Mouse (Mus musculus) monocyte, adult 2 months (primary cell): ENCODE measurements around the gene Hhex.

Source experiments
- DNase-seq, 2 experiments: peaks; one replicate each; pipeline ENCODE4 v3.0.0; 2022; ENCODE audit warnings: low spot score in 2 of 2, low read depth in 1 of 2

Gene Hhex

DNA sequence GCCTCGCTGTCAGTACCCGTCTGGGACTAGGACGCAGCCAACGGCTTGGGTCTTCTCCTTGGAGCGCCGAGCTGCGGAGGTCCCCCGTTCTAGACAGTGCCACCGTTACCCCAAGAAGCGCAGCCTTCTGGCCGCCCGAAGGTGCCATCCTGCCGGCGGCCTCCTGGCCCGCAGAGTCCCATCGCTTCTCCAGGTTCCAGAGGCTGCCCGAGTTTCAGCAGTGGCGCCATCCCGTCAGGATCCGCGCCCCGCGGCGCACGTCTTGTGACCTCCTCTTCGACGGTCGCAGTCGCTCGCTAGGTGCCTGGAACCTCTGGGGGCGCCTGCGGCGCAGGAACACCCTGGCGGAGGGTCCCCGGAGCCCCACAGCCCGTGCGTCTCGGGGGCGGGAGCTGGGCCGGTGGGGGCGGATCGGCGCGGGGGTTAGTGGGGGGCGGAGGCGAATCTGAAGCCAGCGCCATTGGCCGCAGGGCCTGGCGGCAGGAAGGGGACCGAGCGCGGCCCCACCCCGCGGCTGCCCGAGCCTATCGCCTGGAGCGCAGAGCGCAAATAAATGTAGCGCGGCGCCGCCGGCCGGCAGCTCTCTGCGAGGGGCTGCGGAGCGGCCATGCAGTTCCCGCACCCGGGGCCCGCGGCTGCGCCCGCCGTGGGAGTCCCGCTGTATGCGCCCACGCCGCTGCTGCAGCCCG is at the start of gene Hhex:
Gene Hhex, plus strand, starts transcription at position 548 of the 689 bp plus-strand sequence.
- DNase-seq: peak in 1 of 2 experiments; percentile 67

DNA sequence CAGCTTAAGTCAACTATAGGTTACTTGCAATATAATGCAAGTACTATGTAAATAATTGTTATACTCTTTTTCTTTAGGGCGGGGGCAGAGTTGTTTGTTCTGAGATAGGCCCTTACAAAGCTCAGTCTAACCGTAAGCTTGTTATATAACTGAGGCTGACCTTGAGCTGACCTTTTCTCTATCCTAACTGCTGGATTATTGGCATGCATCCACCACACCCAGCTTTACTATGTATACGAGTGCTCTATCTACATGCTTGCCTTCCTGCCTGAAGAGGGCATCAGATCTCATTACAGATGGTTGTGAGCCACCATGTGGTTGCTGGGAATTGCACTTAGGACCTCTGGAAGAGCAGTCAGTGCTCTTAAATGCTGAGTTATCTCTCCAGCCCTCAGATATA is 48.5 kb upstream of the Hhex start:
- no peak for DNase-seq

DNA sequence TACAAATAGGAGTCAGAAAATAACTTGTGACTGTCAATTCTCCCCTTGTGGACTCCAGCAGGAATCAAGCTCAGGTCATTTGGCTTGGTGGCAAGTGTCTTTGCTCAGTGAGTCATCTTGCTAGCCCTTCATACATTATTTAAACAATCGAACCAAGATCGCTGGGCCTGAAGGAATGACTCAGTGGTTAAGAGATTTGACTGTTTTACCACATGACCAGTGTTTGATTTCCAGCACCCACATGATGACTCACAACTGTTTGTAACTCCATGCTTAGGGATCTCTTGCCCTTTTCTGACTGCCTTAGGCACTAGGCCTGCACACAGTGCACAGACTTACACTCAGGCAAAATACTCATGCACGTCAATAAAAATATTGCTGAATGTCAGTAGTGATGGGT is 42.7 kb upstream of the Hhex start:
- no peak for DNase-seq

DNA sequence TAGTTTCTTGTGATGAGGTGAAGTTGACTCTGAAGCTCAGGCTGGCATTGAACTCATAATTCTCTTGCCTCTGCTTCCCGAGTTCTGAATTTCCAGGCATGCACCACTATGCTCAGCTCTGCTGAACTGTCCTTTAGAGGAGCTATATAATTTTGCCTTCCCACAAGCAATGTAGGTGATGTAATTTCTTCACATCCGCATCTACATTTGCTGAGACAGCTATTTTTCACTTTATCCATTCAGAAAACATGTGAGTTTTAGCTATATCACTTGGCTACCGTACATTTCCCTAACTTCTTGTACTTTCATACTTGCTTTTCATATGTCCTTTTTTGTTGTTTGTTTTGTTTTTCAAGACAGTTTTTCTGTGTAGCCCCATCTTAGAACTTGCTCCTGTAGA is 38.3 kb upstream of the Hhex start:
- DNase-seq: no peak

DNA sequence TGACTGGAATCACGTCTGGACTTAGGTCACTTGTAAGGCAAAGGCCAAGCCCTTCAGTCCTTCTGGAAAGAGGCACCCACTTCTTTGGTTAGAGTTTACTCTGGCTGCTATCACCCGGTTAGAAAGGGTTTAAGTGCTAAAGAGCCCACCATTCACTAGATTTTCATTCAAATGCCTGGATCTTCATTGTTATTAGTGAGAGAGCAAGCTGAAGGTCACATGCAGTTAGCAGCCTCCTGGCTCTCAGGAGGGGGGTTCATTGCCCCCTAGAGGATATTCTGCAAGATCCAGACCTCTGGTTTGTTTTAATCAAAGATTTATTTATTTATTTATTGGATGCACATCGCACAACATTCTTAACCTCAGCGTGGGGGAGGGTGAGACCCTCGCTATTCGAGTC is 33.7 kb upstream of the Hhex start:
- DNase-seq: no peak

DNA sequence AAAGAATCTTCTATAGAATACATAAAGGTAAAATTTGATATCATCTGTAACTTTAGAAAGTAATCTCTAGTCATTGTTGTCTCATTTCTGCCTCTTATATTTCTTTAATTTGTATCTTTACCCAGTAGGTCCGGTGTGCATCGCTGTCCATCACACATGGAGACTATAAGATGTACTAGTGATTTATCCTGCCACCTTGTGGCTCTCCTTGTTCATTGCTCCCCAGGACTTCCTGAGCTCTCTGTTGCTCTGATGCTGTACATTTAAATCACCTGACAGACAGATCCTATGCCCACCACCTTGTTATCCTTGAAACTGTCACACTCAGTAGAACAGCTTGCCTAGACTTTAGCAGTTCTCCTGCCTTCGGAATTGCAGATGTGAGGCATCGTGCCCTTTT is 16.3 kb upstream of the Hhex start:
- DNase-seq: no peak

DNA sequence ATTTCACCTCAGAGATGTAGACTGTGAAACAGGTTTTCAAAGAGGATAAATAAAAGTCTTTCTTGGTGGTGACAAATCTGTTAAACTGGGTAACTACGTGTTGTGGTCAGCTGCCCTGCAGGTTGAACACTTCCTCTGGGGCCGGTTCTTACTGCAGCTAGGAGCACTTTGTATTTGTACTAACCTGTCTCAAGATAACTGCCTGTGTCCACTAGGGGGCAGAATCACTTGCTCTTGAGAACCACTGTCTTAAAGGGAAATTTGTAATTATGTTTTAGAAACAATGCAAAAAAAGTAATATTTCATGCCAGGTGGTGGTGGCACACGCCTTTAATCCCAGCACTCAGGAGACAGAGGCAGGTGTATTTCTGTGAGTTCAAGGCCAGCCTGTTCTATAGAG is 15.0 kb upstream of the Hhex start:
- peak in 1 of 2 experiments; percentile 37 for DNase-seq

DNA sequence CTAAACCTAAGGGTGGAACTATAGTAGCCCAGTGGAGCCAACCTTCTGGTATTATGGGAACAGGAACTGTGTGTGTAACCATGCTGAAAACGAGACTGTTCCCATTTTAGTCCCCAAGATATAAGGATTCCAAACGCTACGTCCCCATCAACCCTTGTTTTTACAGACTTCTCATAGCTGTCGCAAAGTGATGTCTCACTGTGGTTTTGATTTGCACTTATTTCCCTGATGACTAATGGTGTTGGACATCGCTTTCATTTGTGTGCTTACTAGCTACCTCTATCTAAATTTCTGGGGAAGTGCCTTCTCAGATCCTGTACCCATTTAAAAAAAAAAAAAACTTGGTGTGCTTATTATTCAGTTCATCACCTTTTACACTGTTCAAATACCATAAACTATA is 6.0 kb upstream of the Hhex start:
- no peak for DNase-seq

DNA sequence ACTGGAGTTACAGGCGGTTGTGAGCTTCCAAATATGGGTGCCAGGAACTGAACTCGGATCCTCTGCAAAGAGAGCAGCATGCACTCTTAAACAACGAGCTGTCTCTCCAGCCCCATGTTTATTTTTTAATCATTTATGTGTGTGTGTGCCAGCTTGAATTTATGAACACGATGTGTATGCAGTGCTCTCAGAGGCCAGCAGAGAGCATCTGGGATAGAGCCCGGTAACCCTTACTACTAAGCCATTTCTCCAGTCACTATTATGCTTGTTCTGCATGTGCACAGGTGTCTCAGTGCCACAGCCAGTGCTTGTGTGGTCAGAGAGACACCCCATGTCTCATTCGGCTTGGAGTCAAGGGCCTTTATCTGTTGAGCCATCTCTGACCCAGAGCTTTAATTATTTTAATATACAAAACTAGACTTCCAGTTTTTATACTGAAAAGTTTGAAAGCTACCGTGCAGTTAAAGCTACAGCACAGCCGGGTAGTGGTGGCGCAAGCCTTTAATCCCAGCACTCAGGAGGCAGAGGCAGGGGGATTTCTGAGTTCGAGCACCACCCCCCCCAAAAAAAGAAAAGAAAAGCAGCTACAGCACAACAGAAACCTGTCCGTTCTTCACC is 3.4 kb upstream of the Hhex start:
- no peak for DNase-seq

DNA sequence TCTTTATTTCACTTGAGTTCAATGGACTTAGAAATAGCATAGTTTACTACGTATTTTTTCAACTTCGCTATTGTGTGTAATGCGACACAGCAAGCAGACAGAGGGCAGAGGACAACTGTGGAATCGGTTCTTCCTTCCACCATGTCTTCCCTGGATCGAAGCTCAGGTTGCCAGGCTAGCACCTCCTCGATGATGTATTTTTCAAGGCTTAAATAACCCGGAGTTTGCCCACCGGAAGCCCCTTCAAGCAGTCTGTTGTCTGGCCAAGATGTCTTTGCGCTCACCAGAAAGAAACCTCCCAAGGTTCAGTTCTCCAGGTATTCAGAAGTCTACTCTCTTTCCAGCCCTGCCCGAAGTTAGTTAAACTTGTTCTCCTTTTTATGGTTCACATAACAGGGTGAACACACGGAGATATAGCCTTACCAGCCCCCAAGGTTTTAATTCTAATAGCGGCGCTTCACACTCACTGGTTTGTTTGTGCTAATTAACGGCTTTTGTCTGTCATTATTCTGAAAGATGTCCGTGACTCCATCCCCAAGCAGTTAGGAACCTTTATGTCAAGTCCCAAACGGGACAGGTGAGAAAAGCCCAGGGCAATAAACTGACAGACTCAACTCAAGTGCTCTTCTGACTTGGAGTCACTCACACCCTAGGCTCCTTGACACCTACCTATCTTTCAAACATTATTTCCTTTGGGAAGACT is 1.6 kb upstream of the Hhex start:
- DNase-seq: no peak

DNA sequence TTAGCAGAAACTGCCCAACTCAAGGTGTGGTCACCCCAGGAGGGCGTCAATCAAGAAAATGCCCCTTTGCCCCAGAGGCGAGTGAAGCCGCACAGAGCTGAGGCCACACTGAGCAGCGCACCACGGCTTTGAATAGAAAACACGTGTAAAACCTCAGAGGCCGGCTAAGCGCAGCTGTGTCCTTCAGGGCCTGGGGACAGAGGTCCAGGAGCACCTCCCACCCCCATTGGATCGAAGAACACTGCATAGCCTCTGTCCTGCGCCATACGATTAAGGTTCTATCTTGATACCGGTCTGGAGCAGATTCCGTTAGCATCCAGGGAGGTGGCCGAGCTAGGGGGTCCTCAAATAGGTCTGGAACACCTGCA is 731 bp upstream of the Hhex start:
- DNase-seq: peak in 1 of 2 experiments; percentile 7

DNA sequence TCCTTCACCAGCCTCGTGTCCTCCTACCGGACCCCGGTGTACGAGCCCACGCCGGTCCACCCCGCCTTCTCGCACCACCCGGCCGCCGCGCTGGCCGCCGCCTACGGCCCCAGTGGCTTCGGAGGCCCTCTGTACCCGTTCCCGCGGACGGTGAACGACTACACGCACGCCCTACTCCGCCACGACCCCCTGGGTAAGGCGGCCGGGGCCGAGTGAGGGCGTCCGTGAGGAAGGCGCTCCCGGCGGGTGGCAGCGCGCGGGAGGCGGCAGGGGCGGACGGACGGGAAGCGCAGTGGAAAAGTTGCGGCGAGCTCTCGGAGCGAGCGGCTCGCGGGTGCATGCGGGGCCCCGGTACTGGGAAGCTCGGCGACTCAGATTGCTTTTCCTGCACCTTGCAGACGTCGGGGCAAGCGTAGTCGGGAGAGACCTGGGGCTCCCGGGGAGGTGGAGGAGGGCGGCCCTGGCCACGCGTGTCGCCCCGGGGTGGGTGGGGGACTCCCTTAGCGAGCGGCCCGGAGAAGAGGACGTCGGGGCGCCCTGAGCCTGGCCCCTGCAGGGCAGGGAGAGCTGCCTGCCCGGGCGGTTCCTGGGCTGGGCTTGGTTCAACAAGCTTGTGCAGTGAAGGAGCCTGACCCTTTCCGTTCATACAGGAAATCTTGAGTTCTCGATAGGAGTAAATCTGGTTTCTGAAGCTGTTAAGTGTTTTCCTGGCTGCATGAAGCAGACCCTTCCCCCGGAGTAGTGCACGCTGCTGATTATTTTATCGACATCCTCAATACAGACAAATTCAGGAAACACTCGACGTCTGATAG is 637 bp downstream of the Hhex start:
- peak in 1 of 2 experiments; percentile 28 for DNase-seq

DNA sequence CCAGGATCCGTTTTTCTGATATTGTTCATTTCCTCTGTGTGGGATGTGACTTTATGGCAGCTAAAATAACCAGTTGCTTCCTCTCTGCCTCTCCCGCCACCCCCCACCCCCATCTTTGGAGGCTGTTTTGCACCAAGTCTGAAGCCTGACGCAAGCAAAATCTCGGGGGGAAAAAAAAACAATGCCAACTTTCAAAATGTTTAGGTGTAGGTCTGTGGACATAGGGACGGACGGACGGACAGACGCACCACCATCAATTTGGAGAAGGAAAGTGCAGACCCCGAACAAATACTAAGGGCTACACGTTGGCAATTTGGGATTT is 1.2 kb downstream of the Hhex start:
- DNase-seq: no peak

DNA sequence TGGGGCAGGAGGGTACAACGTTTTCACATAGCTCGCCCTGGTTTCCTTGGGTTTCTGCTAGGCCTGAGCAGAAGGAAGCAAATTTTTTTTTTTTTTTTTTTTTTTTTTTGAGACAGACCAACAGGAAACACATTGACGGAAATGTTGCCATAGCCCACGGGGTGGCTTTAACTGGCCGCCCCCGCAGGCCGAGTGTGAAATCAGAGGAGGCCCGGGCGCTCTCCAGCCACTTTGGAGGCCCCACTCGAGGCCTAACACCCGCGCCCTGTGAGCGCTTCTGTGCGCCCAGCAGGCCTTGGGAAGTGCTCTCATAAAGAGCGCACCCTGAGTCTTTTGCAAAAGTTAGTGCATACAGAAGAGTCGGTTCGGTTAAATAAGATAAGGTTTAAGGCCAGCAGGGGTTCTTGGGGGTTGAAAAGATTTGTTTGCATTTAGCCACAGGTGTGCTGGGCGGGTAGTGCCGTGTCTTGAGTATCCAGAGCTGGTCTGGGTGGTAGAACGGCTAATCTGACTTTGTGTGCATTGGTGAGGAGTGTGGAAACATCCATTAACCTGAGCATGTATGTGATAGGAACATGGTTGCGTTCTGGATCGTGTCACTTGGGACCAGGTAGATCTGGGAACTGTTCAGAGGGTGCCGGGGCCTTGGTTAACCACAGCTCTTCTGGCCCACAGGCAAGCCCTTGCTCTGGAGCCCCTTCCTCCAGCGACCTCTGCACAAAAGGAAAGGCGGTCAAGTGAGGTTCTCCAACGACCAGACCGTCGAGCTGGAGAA is 2.1 kb downstream of the Hhex start:
- peak in 1 of 2 experiments; percentile 26 for DNase-seq

DNA sequence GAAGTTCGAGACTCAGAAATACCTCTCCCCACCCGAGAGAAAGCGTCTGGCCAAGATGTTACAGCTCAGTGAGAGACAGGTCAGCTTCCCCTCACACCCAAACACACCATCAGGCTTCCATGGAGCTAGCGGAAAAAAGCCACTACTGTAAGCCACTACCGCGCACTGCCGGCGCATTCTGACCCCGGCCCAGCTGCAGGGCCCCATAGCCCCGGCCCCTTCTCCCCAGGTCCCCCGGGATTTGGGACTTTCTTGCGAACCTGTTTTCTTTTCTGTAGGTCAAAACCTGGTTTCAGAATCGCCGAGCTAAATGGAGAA is 2.6 kb downstream of the Hhex start:
- no peak for DNase-seq

DNA sequence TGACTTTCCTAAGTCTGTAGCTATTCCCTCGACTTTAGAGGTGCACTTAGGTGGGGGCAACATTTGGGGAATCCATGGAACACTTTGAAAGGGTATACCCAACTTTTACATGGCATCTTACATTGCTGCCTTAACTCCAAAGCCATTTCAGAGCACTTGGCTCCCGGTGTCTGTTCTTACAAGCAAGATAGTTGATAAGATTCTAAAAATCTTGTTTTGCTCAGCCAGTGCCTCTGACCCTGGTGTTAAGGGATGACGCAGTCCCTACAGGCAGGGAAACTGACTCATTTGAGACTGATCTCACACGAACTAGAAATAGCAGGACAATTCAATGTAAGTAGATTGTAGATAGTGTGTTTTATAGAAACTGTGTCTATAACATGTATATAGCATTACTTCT is 5.6 kb downstream of the Hhex start:
- DNase-seq: no peak

DNA sequence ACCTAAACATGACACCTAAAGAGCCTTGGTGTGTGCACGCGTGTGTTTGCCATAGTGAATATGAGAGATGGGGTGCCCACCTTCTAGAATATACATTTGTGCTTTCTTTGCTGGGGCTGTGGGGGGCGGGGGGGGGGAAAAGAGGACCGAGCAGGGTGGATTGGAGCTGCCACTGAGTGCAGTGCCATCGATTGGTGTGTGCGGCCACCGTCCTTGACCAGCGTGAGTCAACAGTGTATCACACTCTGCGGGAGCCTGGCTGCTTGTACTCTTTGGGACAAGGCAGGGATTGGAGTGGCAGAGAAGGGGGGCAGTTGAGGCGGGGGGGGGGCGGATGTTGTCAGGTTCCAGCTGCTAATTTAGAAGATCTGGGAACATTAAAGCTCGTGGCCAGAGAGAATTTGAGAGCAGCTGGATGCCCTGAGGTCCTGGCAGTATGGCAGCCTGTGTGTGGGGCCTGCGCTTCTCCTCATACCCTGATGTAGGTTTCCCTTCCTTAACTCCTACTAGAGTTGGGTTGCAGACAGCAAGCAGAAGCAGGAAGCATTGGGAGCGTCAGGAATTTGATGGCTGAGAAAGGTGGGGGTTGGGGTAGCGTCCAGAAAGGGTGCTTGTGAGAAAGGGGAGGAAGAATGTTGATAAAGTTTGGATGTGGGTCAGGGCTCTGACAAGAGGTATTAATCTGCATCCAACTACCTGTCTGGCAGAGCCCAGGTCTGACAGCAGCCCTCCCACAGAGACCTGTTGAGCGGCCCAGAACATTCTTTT is 6.3 kb downstream of the Hhex start:
- no peak for DNase-seq

DNA sequence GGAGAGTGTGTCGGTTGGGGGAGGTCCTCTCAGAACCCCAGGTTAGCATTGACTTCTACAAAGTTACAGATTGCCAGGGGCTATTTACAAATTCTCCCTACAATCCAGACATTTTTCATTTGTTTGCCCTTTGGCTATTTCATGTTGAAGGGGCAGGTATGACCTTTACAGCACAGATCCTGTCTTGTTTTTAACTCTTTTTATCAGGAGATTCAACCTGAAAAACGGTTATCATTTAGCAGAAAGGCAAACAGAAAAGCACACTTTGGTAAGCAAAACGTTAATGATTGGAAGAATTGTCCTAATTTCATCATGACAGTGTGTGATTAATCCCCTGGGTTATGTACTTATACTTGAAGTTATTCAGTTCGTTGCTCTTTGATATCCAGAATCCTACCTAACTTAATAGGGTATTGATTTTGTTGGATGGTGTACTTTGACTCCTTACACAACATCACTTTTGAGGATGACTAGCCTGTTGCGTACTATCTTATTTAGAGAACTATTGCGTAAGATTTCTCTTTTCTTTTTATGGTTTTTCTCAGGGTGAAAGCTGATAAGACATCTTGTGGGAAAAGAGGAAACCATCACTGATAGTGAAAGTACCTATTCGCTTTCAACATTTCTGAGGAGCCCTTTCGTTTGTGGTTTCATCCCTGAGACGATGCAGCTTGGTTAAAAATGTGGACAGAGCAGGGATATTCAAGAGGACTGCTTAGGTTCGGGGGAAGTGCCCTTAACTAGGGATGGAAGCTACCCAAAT is 8.1 kb downstream of the Hhex start:
- DNase-seq: no peak

DNA sequence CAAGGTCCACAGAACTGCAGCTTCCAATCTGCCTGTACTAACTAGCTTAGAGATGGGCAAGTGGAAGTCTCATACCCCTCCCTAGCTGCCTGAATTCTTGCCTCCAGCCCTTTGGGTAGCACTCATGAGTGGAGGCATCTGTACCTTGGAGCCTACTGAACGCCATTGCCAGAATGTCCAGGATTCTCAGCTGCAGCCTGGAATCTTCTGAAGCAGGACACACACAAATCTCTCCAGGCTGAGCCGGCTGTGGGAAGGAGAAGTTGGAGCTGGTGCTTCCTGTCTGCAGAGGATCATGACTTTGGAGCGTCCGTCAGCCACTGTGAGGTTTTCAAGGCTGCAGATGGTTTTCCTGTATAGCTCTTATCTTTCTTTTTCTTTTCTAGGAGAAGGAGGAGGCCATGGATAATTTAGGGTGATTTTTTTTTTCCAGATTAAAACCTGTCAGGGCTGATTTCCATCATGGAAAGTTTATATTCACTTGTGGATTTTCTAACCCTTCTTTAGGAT is 9.1 kb downstream of the Hhex start:
- no peak for DNase-seq

DNA sequence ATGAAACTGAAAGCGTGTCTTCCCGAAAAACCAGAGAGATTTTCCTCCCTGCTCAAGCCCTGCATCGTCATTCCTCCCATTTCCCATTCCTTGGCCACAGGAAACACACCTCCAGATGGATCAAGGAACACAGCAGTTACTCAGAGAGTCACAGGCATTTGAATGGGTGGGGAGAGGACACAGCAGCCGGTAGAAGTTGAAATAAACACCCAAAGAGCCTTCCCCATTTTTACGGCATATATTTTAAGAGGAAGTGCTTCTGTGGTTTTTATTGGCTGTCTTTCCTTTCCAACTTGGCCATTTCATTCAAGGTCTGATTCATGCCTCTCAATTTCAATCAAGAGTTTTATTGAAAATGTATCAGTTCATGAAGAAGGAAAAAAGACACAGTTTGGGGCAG is 13.6 kb downstream of the Hhex start:
- peak in 1 of 2 experiments; percentile 10 for DNase-seq
